Mouse (Mus musculus) embryonic facial prominence, embryonic 11.5 days (tissue): ENCODE data around the gene Brd7. TPM values are rescaled to one million over a fixed set of nuclear protein-coding genes. Genes with fewer than 3 reads are reported as not detected.

Experiments
- ATAC-seq: fragments of 200-750 bp; cut with Nextera tagmentation; replicated peaks from 2 replicates; pipeline ENCODE4 v1.8.0; 2017; ENCODE audit warnings: low read depth; ENCODE audit not compliant: insufficient number of reproducible peaks, low FRiP score, low TSS enrichment
- DNase-seq: peaks from one replicate; pipeline ENCODE4 v3.0.0-alpha.2; 2015; ENCODE audit warnings: low spot score
- H3K27ac ChIP-seq: fragments of 300-500 bp; sonication (generic); replicated peaks from 2 replicates; pipeline ENCODE4 v1.5.1; 2014; ENCODE audit warnings: mild to moderate bottlenecking, low read depth, low read length, control low read depth
- H3K27me3 ChIP-seq: fragments of 300-500 bp; sonication (generic); 2 replicates; pipeline ENCODE4 v1.6.1; 2014; ENCODE audit warnings: mild to moderate bottlenecking, low read length, moderate library complexity, mixed read lengths; ENCODE audit not compliant: control insufficient read depth, insufficient read depth
- H3K36me3 ChIP-seq: fragments of 300-500 bp; sonication (generic); replicated peaks from 2 replicates; pipeline ENCODE4 v1.6.1; 2014; ENCODE audit warnings: low read depth, mild to moderate bottlenecking, low read length, moderate library complexity, mixed read lengths; ENCODE audit not compliant: control insufficient read depth, insufficient read depth
- H3K4me1 ChIP-seq: fragments of 300-500 bp; sonication (generic); 2 replicates; pipeline ENCODE4 v1.6.1; 2014; ENCODE audit warnings: low read length, mixed read lengths; ENCODE audit not compliant: control insufficient read depth, insufficient read depth
- H3K4me2 ChIP-seq: fragments of 300-500 bp; sonication (generic); 2 replicates; pipeline ENCODE4 v1.6.1; 2014; ENCODE audit warnings: low read depth, mild to moderate bottlenecking, control low read depth, low read length, moderate library complexity
- H3K4me3 ChIP-seq: fragments of 300-500 bp; sonication (generic); 2 replicates; pipeline ENCODE4 v1.5.1; 2014; ENCODE audit warnings: low read depth, low read length, control low read depth
- H3K9ac ChIP-seq: fragments of 300-500 bp; sonication (generic); replicated peaks from 2 replicates; pipeline ENCODE4 v1.6.1; 2014; ENCODE audit warnings: mild to moderate bottlenecking, control low read depth, low read length
- H3K9me3 ChIP-seq: fragments of 300-500 bp; sonication (generic); replicated peaks from 2 replicates; pipeline ENCODE4 v1.6.1; 2016; ENCODE audit warnings: mild to moderate bottlenecking, low read length, inconsistent platforms, mixed read lengths; ENCODE audit not compliant: control insufficient read depth
- WGBS: fragments of 180-500 bp; shearing (Covaris S2); extraction: QIAGEN DNeasy Blood & Tissue Kit; methylation state at CpG from one replicate; pipeline ENCODE4 v1.1.7; 2014; 5-methylcytosine and 5-hydroxymethylcytosine counted together
- polyA plus RNA-seq: library from polyadenylated mRNA; unstranded; fragments of >200 nt; fragmentation: Nextera tagmentation; extraction: Ambion mirVana; gene quantifications from 2 replicates; pipeline ENCODE4 v1.2.1, GENCODE M21; 2014

Brd7 gene
- polyA plus RNA-seq, 1 experiment from 2014 or later = 90.7 TPM

GRCm38 (mm10) chr8:88284738-88285137 is 77.3 kb downstream of the Brd7 start:
- no peak for ATAC-seq
- DNase-seq = peak; percentile 45
- Histone ChIP-seq H3K4me3 (no peak overlapping the region), H3K4me2 (no peak overlapping the region), H3K9me3 (no peaks in the 10 kb centered on the region), H3K9ac (no peak overlapping the region), H3K27ac (no peak overlapping the region), H3K4me1 (no peaks in the 10 kb centered on the region; the same call in 1 of the 2 replicates), H3K36me3 (no peaks in the 10 kb centered on the region), H3K27me3 (no peaks in the 10 kb centered on the region)
- WGBS = 36% methylated on average over 7 of the region's 7 CpGs

- 69% methylated on average over 13 of the region's 13 CpGs for WGBS
- Histone ChIP-seq H3K36me3 (no peaks in the 10 kb centered on the region), H3K4me3 (no peak overlapping the region), H3K9me3 (no peaks in the 10 kb centered on the region), H3K9ac (no peak overlapping the region), H3K4me2 (no peak overlapping the region), H3K27me3 (no peaks in the 10 kb centered on the region), H3K27ac (no peak overlapping the region), H3K4me1 (no peaks in the 10 kb centered on the region; the same call in 1 of the 2 replicates)
- DNase-seq (no peak), ATAC-seq (no peak; the same call in 1 of the 2 replicates)
These were observed 78.5 kb downstream of the Brd7 start for GRCm38 (mm10) chr8:88283243-88284115.

GRCm38 (mm10) chr8:88282684-88283083 is 79.3 kb downstream of the Brd7 start:
- peak; percentile 79 for DNase-seq
- 20% methylated on average over 8 of the region's 8 CpGs for WGBS
- H3K36me3 ChIP-seq = no peaks in the 10 kb centered on the region
- no peak overlapping the region for H3K27ac ChIP-seq
- no peak for ATAC-seq
- H3K9me3 ChIP-seq = no peaks in the 10 kb centered on the region
- no peak overlapping the region for H3K4me3 ChIP-seq
- no peaks in the 10 kb centered on the region; the same call in 1 of the 2 replicates for H3K4me1 ChIP-seq
- H3K9ac ChIP-seq = no peak overlapping the region
- no peak overlapping the region for H3K4me2 ChIP-seq
- no peaks in the 10 kb centered on the region for H3K27me3 ChIP-seq

Other genes starting within 250 kb of the Brd7 start
- 41.5 and 43.8 TPM in 2 replicates for gene Cnep1r1, start 243.4 kb downstream of the Brd7 start, polyA plus RNA-seq
- gene Heatr3, start 224.3 kb downstream of the Brd7 start, polyA plus RNA-seq = 55.7 and 56.6 TPM in 2 replicates
- 10.0 and 12.0 TPM in 2 replicates for gene Tent4b, start 163.0 kb downstream of the Brd7 start, polyA plus RNA-seq
- 2.1 and 2.4 TPM in 2 replicates for gene Adcy7, start 89.8 kb downstream of the Brd7 start, polyA plus RNA-seq
- 45.0 and 50.7 TPM in 2 replicates for gene Nkd1, start 159.2 kb upstream of the Brd7 start, polyA plus RNA-seq